In the genomic region with DNA sequence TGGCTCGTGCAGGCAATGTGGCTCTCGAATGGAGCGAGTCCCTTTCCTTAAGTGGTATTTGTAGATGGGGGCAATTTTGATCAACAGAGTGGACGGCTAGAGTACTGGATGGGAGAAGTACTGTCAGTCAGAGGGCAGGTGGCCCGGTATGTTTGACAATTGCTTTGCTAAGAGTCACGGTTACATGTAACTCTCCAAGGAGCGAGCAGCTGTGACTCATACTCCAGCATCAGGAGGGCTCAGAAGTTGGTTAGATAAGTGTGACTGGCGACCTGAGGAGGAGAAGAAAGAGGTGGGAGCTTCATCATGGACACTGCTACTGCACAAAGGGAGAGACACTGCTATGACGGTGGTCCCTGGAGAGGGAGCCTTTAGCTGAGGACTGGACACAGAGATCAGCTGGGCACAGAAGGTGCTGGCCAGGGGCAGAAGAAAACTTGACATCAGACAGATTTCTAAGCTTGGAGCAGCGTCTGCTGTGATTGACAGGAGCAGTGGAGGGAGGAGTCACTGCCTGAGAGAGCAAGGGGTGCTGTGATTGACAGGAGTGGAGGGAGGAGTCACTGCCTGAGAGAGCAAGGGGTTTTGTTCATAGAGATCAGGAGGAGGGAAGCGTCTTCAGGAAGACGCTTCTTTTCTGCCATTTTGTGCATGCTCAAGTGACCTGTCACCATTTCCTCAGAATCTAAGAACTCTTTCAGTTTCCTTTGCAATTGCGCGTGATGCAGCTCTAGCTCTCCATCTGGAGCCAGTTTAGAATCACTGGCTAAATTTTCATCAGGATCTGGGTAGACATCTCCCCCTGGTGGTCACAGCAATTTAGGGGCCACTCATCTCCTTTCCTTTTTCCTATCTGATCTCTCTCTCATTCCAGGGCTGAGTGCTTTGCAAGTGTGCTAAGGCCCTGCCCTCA, we compare ENCODE assay signal across 7 mouse cellular contexts. TPM values are rescaled to one million over a fixed set of nuclear protein-coding genes. Genes with fewer than 3 reads are reported as not detected.
DNase-seq lines count a peak whose midpoint lies in the region; ATAC-seq lines count a peak whose summit lies in the region.

No protein-coding gene starts in this region.

- no peaks in the 10 kb centered on the region for H3K27me3 ChIP-seq in intestine, embryonic 14.5 days (replicated peaks; ENCODE audit: control insufficient read depth, insufficient read depth, low read length)

- peak; percentile 40 for DNase-seq in adrenal gland, adult 8-10 months
- peak; percentile 76 for DNase-seq in embryo, embryonic 11 days
- peak; percentile 21 to 34 for DNase-seq in gastrocnemius, postnatal 36 days
- peak; percentile 84 for DNase-seq in intestine, embryonic 14.5 days (ENCODE audit: low spot score)
- DNase-seq in left cerebral cortex, postnatal 10 days (ENCODE audit: extremely low spot score in 1 of 2, low spot score in 2 of 2), result peak; percentile 66 to 67
- DNase-seq in right cerebral cortex, postnatal 14 days, result peak; percentile 69

- H3K4me1 ChIP-seq in intestine, embryonic 14.5 days (replicated peaks; ENCODE audit: control insufficient read depth, insufficient read depth, low read length), result no peaks in the 10 kb centered on the region

- no peaks in the 10 kb centered on the region for H3K9me3 ChIP-seq in intestine, embryonic 14.5 days (ENCODE audit: control insufficient read depth, low read length)

- H3K4me2 ChIP-seq in intestine, embryonic 14.5 days (ENCODE audit: low read length), result 0 out of 2 replicates have a peak overlapping the region, but pooled peaks have one; percentile 15

- intact Hi-C loops in gastrocnemius, postnatal 36 days (cut with DNase I), result no loop called here
- intact Hi-C loops in left cerebral cortex, postnatal 10 days (cut with DNase I), result loop anchor here (5.0 kb wide), 1 partner anchor 157 kb away; no protein-coding TSS in a partner anchor

- peaks cover 27% of the 10 kb centered on the region for H3K36me3 ChIP-seq in intestine, embryonic 14.5 days (ENCODE audit: control insufficient read depth, insufficient read depth, low read length)

- no peak overlapping the region for H3K4me3 ChIP-seq in intestine, embryonic 14.5 days (ENCODE audit: low read depth, low read length)

- 59% methylated on average over 14 of the region's 14 CpGs for WGBS in intestine, embryonic 14.5 days

- H3K9ac ChIP-seq in intestine, embryonic 14.5 days (ENCODE audit: low read length), result no peak overlapping the region

- H3K27ac ChIP-seq in intestine, embryonic 14.5 days (ENCODE audit: low read depth), result no peak overlapping the region

- no peak for ATAC-seq in intestine, embryonic 14.5 days (replicated peaks; ENCODE audit: low FRiP score, low TSS enrichment, low read depth)
- peak; percentile 97 for ATAC-seq in megakaryocyte progenitor cell, adult 5-6 weeks (replicated peaks; ENCODE audit: poor library complexity)

RNA-seq across cellular contexts. Expression of a gene that starts 22.9 kb away (rescaled TPM):
- under 1 TPM in 1 of 4 experiments, not detected in 3; 0.10 TPM for total RNA-seq in adrenal gland, adult 8-10 months (2022)
- not detected for total RNA-seq in gastrocnemius, postnatal 36 days (2021)
- 0.52 and 0.95 TPM in 2 replicates for polyA plus RNA-seq in intestine, embryonic 14.5 days (2014; fragmentation: Nextera tagmentation; extraction: Ambion mirVana)
- under 1 TPM; 0.17 to 0.55 TPM for total RNA-seq in left cerebral cortex, postnatal 10 days (2021)
- 0.73 and 1.0 TPM in 2 replicates for total RNA-seq in megakaryocyte progenitor cell, adult 5-6 weeks (2015)
- total RNA-seq in megakaryocyte progenitor cell, adult 5-6 weeks (2017), result 0.07 TPM in 1 of 2 replicates, not detected in the other

Comparison
In these comparisons a context has a peak if more than half of its experiments do, and no peak if none do; other contexts are left out.
1. DNase-seq: peak in every context shown above with its lines; median percentile 84 in intestine, embryonic 14.5 days; 76 in embryo, embryonic 11 days; 69 in right cerebral cortex, postnatal 14 days; 66 in left cerebral cortex, postnatal 10 days; 40 in adrenal gland, adult 8-10 months; 28 in gastrocnemius, postnatal 36 days.